Mouse (Mus musculus): ENCODE data around the gene Cdc42bpa.
"Not testable (repeated sequence)": the region's sequence is repeated elsewhere in the genome, so short reads cannot be mapped to it uniquely, and the experiment has no call there.

The Cdc42bpa gene

GRCm38 (mm10) chr1:179960882-179961698 is 818 bp downstream of the Cdc42bpa start:
- DNase-seq (ENCODE audit: low spot score) = no peak

GRCm38 (mm10) chr1:179961777-179962176 is 1.5 kb downstream of the Cdc42bpa start:
- DNase-seq (ENCODE audit: low spot score) = no peak

GRCm38 (mm10) chr1:179969776-179970428 is 9.6 kb downstream of the Cdc42bpa start:
- DNase-seq (ENCODE audit: low spot score) = no peak

GRCm38 (mm10) chr1:179975021-179975420 is 14.7 kb downstream of the Cdc42bpa start:
- no peak for DNase-seq (ENCODE audit: low spot score)

GRCm38 (mm10) chr1:179975645-179976275 is 15.5 kb downstream of the Cdc42bpa start:
- no peak for DNase-seq (ENCODE audit: low spot score)

GRCm38 (mm10) chr1:179977437-179977836 is 17.2 kb downstream of the Cdc42bpa start:
- no peak for DNase-seq (ENCODE audit: low spot score)

- DNase-seq (ENCODE audit: low spot score) = no peak
These were observed 18.5 kb downstream of the Cdc42bpa start for GRCm38 (mm10) chr1:179978742-179979141.

GRCm38 (mm10) chr1:179981680-179982079 is 21.4 kb downstream of the Cdc42bpa start:
- DNase-seq (ENCODE audit: low spot score) = no peak

GRCm38 (mm10) chr1:179982183-179982582 is 21.9 kb downstream of the Cdc42bpa start:
- no peak for DNase-seq (ENCODE audit: low spot score)

GRCm38 (mm10) chr1:179982933-179983332 is 22.7 kb downstream of the Cdc42bpa start:
- no peak for DNase-seq (ENCODE audit: low spot score)

GRCm38 (mm10) chr1:179984171-179984570 is 23.9 kb downstream of the Cdc42bpa start:
- DNase-seq (ENCODE audit: low spot score) = no peak

- no peak for DNase-seq (ENCODE audit: low spot score)
These were observed 31.5 kb downstream of the Cdc42bpa start for GRCm38 (mm10) chr1:179991660-179992235.

- no peak for DNase-seq (ENCODE audit: low spot score)
These were observed 32.0 kb downstream of the Cdc42bpa start for GRCm38 (mm10) chr1:179992255-179992654.

GRCm38 (mm10) chr1:180008057-180008456 is 47.8 kb downstream of the Cdc42bpa start:
- DNase-seq (ENCODE audit: low spot score) = no peak

GRCm38 (mm10) chr1:180013479-180013878 is 53.2 kb downstream of the Cdc42bpa start:
- DNase-seq (ENCODE audit: low spot score) = no peak

GRCm38 (mm10) chr1:180018218-180018617 is 57.9 kb downstream of the Cdc42bpa start:
- no peak for DNase-seq (ENCODE audit: low spot score)

- DNase-seq (ENCODE audit: low spot score) = no peak
These were observed 61.4 kb downstream of the Cdc42bpa start for GRCm38 (mm10) chr1:180021463-180022296.

- DNase-seq (ENCODE audit: low spot score) = no peak
These were observed 63.2 kb downstream of the Cdc42bpa start for GRCm38 (mm10) chr1:180023512-180023911.

- not testable (repeated sequence) for DNase-seq (ENCODE audit: low spot score)
These were observed 69.6 kb downstream of the Cdc42bpa start for GRCm38 (mm10) chr1:180029863-180030262.

- no peak for DNase-seq (ENCODE audit: low spot score)
These were observed 70.5 kb downstream of the Cdc42bpa start for GRCm38 (mm10) chr1:180030631-180031365.

Data from urinary bladder, postnatal 10 days (tissue).